8 mouse cellular contexts compared by ENCODE assay signal in genomic region chr9:109098366-109098765, GRCm38 (mm10). TPM values are rescaled to one million over a fixed set of nuclear protein-coding genes. Genes with fewer than 3 reads are reported as not detected.
DNase-seq lines count a peak whose midpoint lies in the region; ATAC-seq and TF ChIP-seq lines count a peak whose summit lies in the region.
"Had no signal": no experiment of that assay in that cellular context is flagged by ENCODE, and none has a peak within 500 bp of the region (broad histone marks: within the 10 kb centered on the region; RNA-seq: fewer than 3 reads in every experiment).

No protein-coding gene starts in this region.

- no peaks in the 10 kb centered on the region for H3K9me3 ChIP-seq in lung, embryonic 15.5 days
- no peaks in the 10 kb centered on the region for H3K9me3 ChIP-seq in forebrain, postnatal 0 days (ENCODE audit: low read length)
- no peaks in the 10 kb centered on the region for H3K9me3 ChIP-seq in limb, embryonic 13.5 days

- peaks cover 56% of the 10 kb centered on the region for H3K4me1 ChIP-seq in lung, embryonic 15.5 days
- peaks cover 35% of the 10 kb centered on the region for H3K4me1 ChIP-seq in forebrain, postnatal 0 days (ENCODE audit: insufficient read depth)
- H3K4me1 ChIP-seq in limb, embryonic 13.5 days, result peaks cover 58% of the 10 kb centered on the region
- peaks cover 15% of the 10 kb centered on the region for H3K4me1 ChIP-seq in small intestine, adult 2 months (ENCODE audit: control insufficient read depth, insufficient read depth, insufficient read length, low read length)

- H3K36me3 ChIP-seq in lung, embryonic 15.5 days, result peaks cover 26% of the 10 kb centered on the region
- peaks cover 16% of the 10 kb centered on the region for H3K36me3 ChIP-seq in forebrain, postnatal 0 days (ENCODE audit: insufficient read depth)
- peaks cover 39% of the 10 kb centered on the region for H3K36me3 ChIP-seq in limb, embryonic 13.5 days
- H3K36me3 ChIP-seq in small intestine, adult 2 months (ENCODE audit: control insufficient read depth, insufficient read depth, low read length), result no peaks in the 10 kb centered on the region

- TF ChIP-seq CTCF in forebrain, postnatal 0 days (IDR thresholded peaks at IDR 0.05; ENCODE audit: low read depth), result no peak
- TF ChIP-seq CTCF in small intestine, adult 2 months (IDR thresholded peaks at IDR 0.05; ENCODE audit: extremely low read depth, insufficient read length, insufficient replicate concordance, low read depth, low read length), result no peak

- H3K4me2 ChIP-seq in lung, embryonic 15.5 days, result peak overlapping the region; percentile 83
- H3K4me2 ChIP-seq in forebrain, postnatal 0 days (ENCODE audit: low read depth), result peak overlapping the region; percentile 83
- peak overlapping the region; percentile 87 for H3K4me2 ChIP-seq in limb, embryonic 13.5 days (replicated peaks)

- ATAC-seq in lung, embryonic 15.5 days (ENCODE audit: borderline replicate concordance, extremely low read depth, low FRiP score, low TSS enrichment), result no peak
- ATAC-seq in forebrain, postnatal 0 days, result no peak
- ATAC-seq in limb, embryonic 13.5 days (ENCODE audit: low FRiP score, low read depth), result no peak
- no peak for ATAC-seq in megakaryocyte, adult 5-6 weeks (ENCODE audit: poor library complexity, severe bottlenecking)

- no peak for DNase-seq in lung, postnatal 14 days
- DNase-seq in forebrain, postnatal 0 days, result no peak
- DNase-seq in spleen, postnatal 14 days (ENCODE audit: low spot score in 2 of 2), result no peak
- DNase-seq: cerebellum, adult 9-10 months had no signal

- H3K27me3 ChIP-seq in lung, embryonic 15.5 days, result no peaks in the 10 kb centered on the region
- H3K27me3 ChIP-seq in forebrain, postnatal 0 days (ENCODE audit: insufficient read depth, low read length), result no peaks in the 10 kb centered on the region
- H3K27me3 ChIP-seq in limb, embryonic 13.5 days, result no peaks in the 10 kb centered on the region
- H3K27me3 ChIP-seq in small intestine, adult 2 months (ENCODE audit: control insufficient read depth, insufficient read depth, low read length), result 0 out of 2 replicates have a peak, but pooled peaks cover 6% of the 10 kb centered on the region

- H3K27ac ChIP-seq in lung, embryonic 15.5 days, result peak overlapping the region; percentile 99
- H3K27ac ChIP-seq in forebrain, postnatal 0 days (ENCODE audit: low read depth, low read length), result peak overlapping the region; percentile 100
- peak overlapping the region; percentile 100 for H3K27ac ChIP-seq in limb, embryonic 13.5 days
- H3K27ac ChIP-seq in small intestine, adult 2 months (ENCODE audit: insufficient read depth, low read depth, low read length), result 0 out of 2 replicates have a peak overlapping the region, but pooled peaks have one; percentile 16

- 0 out of 2 replicates have a peak overlapping the region, but pooled peaks have one; percentile 36 for H3K9ac ChIP-seq in lung, embryonic 15.5 days
- H3K9ac ChIP-seq in forebrain, postnatal 0 days, result peak overlapping the region; percentile 14; the same call in 1 of the 2 replicates
- H3K9ac ChIP-seq in limb, embryonic 13.5 days, result peak overlapping the region; percentile 59; the same call in 1 of the 2 replicates

- 64% methylated on average over 8 of the region's 8 CpGs for WGBS in lung, embryonic 15.5 days
- WGBS in forebrain, postnatal 0 days, result 69% methylated on average over 8 of the region's 8 CpGs
- 85% methylated on average over 8 of the region's 8 CpGs for WGBS in limb, embryonic 13.5 days
- WGBS in small intestine, adult 2 months, result 88% methylated on average over 8 of the region's 8 CpGs

- TF ChIP-seq POLR2A in small intestine, adult 2 months (IDR thresholded peaks at IDR 0.05; ENCODE audit: low read depth, low read length), result no peak

- H3K4me3 ChIP-seq in lung, embryonic 15.5 days, result peak overlapping the region; percentile 79
- H3K4me3 ChIP-seq in forebrain, postnatal 0 days (ENCODE audit: low read depth, low read length), result no peak overlapping the region; the same call in 1 of the 2 replicates
- peak overlapping the region; percentile 75 for H3K4me3 ChIP-seq in limb, embryonic 13.5 days
- no peak overlapping the region for H3K4me3 ChIP-seq in small intestine, adult 2 months (ENCODE audit: low read depth, low read length)

RNA-seq across cellular contexts. Expression of gene Plxnb1, which starts 3.2 kb away (rescaled TPM):
- polyA plus RNA-seq in lung, embryonic 15.5 days (2015; fragmentation: Nextera tagmentation; extraction: Ambion mirVana), result 18.2 and 18.4 TPM in 2 replicates
- total RNA-seq in forebrain, postnatal 0 days (2014; rRNA removed), result 56.3 and 78.2 TPM in 2 replicates
- 7.3 and 10.2 TPM in 2 replicates for polyA plus RNA-seq in forebrain, postnatal 0 days (2015; fragmentation: Nextera tagmentation; extraction: Ambion mirVana)
- polyA plus RNA-seq in limb, embryonic 13.5 days (2015; fragmentation: Nextera tagmentation; extraction: Ambion mirVana), result 13.0 and 13.4 TPM in 2 replicates
- polyA plus RNA-seq in small intestine, adult 2 months (2012; rRNA removed), result 2.6 and 3.4 TPM in 2 replicates
- total RNA-seq in megakaryocyte, adult 5-6 weeks (2015), result 0.11 TPM in 1 of 2 replicates, not detected in the other
- total RNA-seq in megakaryocyte, adult 5-6 weeks (2017), result 0.04 TPM in 1 of 2 replicates, not detected in the other

RNA-seq across cellular contexts. Expression of gene Tma7, which starts 16.0 kb away (rescaled TPM):
- 519 and 556 TPM in 2 replicates for polyA plus RNA-seq in lung, embryonic 15.5 days (2015; fragmentation: Nextera tagmentation; extraction: Ambion mirVana)
- total RNA-seq in forebrain, postnatal 0 days (2014; rRNA removed), result 177 and 216 TPM in 2 replicates
- polyA plus RNA-seq in forebrain, postnatal 0 days (2015; fragmentation: Nextera tagmentation; extraction: Ambion mirVana), result 695 and 816 TPM in 2 replicates
- 711 TPM in 2 replicates for polyA plus RNA-seq in limb, embryonic 13.5 days (2015; fragmentation: Nextera tagmentation; extraction: Ambion mirVana)
- 0.58 and 1.6 TPM in 2 replicates for polyA plus RNA-seq in small intestine, adult 2 months (2012; rRNA removed)
- 367 and 406 TPM in 2 replicates for total RNA-seq in megakaryocyte, adult 5-6 weeks (2015)
- 109 and 136 TPM in 2 replicates for total RNA-seq in megakaryocyte, adult 5-6 weeks (2017)

RNA-seq across cellular contexts. Expression of gene Ccdc51, which starts 16.1 kb away (rescaled TPM):
- polyA plus RNA-seq in lung, embryonic 15.5 days (2015; fragmentation: Nextera tagmentation; extraction: Ambion mirVana), result 11.2 and 11.5 TPM in 2 replicates
- 12.2 and 12.9 TPM in 2 replicates for total RNA-seq in forebrain, postnatal 0 days (2014; rRNA removed)
- 6.4 and 7.2 TPM in 2 replicates for polyA plus RNA-seq in forebrain, postnatal 0 days (2015; fragmentation: Nextera tagmentation; extraction: Ambion mirVana)
- 13.4 and 14.2 TPM in 2 replicates for polyA plus RNA-seq in limb, embryonic 13.5 days (2015; fragmentation: Nextera tagmentation; extraction: Ambion mirVana)
- polyA plus RNA-seq in small intestine, adult 2 months (2012; rRNA removed), result 5.5 and 11.3 TPM in 2 replicates
- 4.7 and 6.0 TPM in 2 replicates for total RNA-seq in megakaryocyte, adult 5-6 weeks (2015)
- 6.7 and 11.0 TPM in 2 replicates for total RNA-seq in megakaryocyte, adult 5-6 weeks (2017)

RNA-seq across cellular contexts. Expression of gene Atrip, which starts 24.4 kb away (rescaled TPM):
- 26.4 and 27.0 TPM in 2 replicates for polyA plus RNA-seq in lung, embryonic 15.5 days (2015; fragmentation: Nextera tagmentation; extraction: Ambion mirVana)
- total RNA-seq in forebrain, postnatal 0 days (2014; rRNA removed), result 45.2 and 46.1 TPM in 2 replicates
- polyA plus RNA-seq in forebrain, postnatal 0 days (2015; fragmentation: Nextera tagmentation; extraction: Ambion mirVana), result 34.6 and 34.8 TPM in 2 replicates
- polyA plus RNA-seq in limb, embryonic 13.5 days (2015; fragmentation: Nextera tagmentation; extraction: Ambion mirVana), result 29.0 and 31.1 TPM in 2 replicates
- polyA plus RNA-seq in small intestine, adult 2 months (2012; rRNA removed), result 5.8 and 10.7 TPM in 2 replicates
- total RNA-seq in megakaryocyte, adult 5-6 weeks (2015), result 7.2 and 9.5 TPM in 2 replicates
- total RNA-seq in megakaryocyte, adult 5-6 weeks (2017), result 9.7 and 10.2 TPM in 2 replicates

RNA-seq across cellular contexts. Expression of gene Trex1, which starts 38.8 kb away (rescaled TPM):
- polyA plus RNA-seq in lung, embryonic 15.5 days (2015; fragmentation: Nextera tagmentation; extraction: Ambion mirVana), result 12.7 and 14.0 TPM in 2 replicates
- 22.5 and 25.3 TPM in 2 replicates for total RNA-seq in forebrain, postnatal 0 days (2014; rRNA removed)
- 16.5 and 20.3 TPM in 2 replicates for polyA plus RNA-seq in forebrain, postnatal 0 days (2015; fragmentation: Nextera tagmentation; extraction: Ambion mirVana)
- polyA plus RNA-seq in limb, embryonic 13.5 days (2015; fragmentation: Nextera tagmentation; extraction: Ambion mirVana), result 9.0 and 11.8 TPM in 2 replicates
- 51.9 and 174 TPM in 2 replicates for polyA plus RNA-seq in small intestine, adult 2 months (2012; rRNA removed)
- total RNA-seq in megakaryocyte, adult 5-6 weeks (2015), result 119 and 124 TPM in 2 replicates
- total RNA-seq in megakaryocyte, adult 5-6 weeks (2017), result 68.7 and 87.5 TPM in 2 replicates

Comparison
In these comparisons a context has a peak if more than half of its experiments do, and no peak if none do; other contexts are left out.
1. H3K27ac ChIP-seq: peak in every context shown above with its lines; median percentile 100 in forebrain, postnatal 0 days; 100 in limb, embryonic 13.5 days; 99 in lung, embryonic 15.5 days; 16 in small intestine, adult 2 months.
2. H3K4me3 ChIP-seq: peak in lung, embryonic 15.5 days (single experiment) and limb, embryonic 13.5 days (single experiment); none in forebrain, postnatal 0 days (single experiment) and small intestine, adult 2 months (single experiment).
3. RNA of gene Tma7, which starts 16.0 kb away (polyA plus RNA-seq): 711 TPM in limb, embryonic 13.5 days, 695 to 816 TPM in forebrain, postnatal 0 days and 519 to 556 TPM in lung, embryonic 15.5 days; 0.58 to 1.6 TPM in small intestine, adult 2 months; every median in the first group is over 100 times any median in the second.
4. Peak in every context shown above with its lines, with median percentiles within 50 percentile points of each other: H3K4me2 ChIP-seq and H3K9ac ChIP-seq.